ENCODE assay signal across 15 mouse cellular contexts in genomic region chr11:60230512-60230911, GRCm38 (mm10). TPM values are rescaled to one million over a fixed set of nuclear protein-coding genes. Genes with fewer than 3 reads are reported as not detected.
A peak's percentile ranks its signal among the peaks of the same experiment; 100 is the strongest.
DNase-seq lines count a peak whose midpoint lies in the region; ATAC-seq and TF ChIP-seq lines count a peak whose summit lies in the region.
"Had no signal": no experiment of that assay in that cellular context is flagged by ENCODE, and none has a peak within 500 bp of the region (broad histone marks: within the 10 kb centered on the region; RNA-seq: fewer than 3 reads in every experiment).

No protein-coding gene starts in this region.

- H3K9ac ChIP-seq in heart, embryonic 11.5 days (ENCODE audit: low read depth, low read length), result 0 out of 2 replicates have a peak overlapping the region, but pooled peaks have one; percentile 29
- H3K9ac ChIP-seq in heart, embryonic 12.5 days, result no peak overlapping the region
- H3K9ac ChIP-seq in lung, embryonic 14.5 days, result no peak overlapping the region
- peak overlapping the region; percentile 42 for H3K9ac ChIP-seq in intestine, embryonic 16.5 days (ENCODE audit: low read depth, low read length)
- no peak overlapping the region for H3K9ac ChIP-seq in neural tube, embryonic 15.5 days (replicated peaks)
- H3K9ac ChIP-seq: heart, embryonic 13.5 days; hindbrain, embryonic 13.5 days; kidney, embryonic 15.5 days had no signal

- H3K9me3 ChIP-seq in heart, embryonic 11.5 days (replicated peaks; ENCODE audit: control insufficient read depth, low read length), result no peaks in the 10 kb centered on the region
- H3K9me3 ChIP-seq in heart, embryonic 12.5 days (replicated peaks), result no peaks in the 10 kb centered on the region
- no peaks in the 10 kb centered on the region for H3K9me3 ChIP-seq in lung, embryonic 14.5 days (ENCODE audit: low read depth, low read length)
- no peaks in the 10 kb centered on the region for H3K9me3 ChIP-seq in intestine, embryonic 16.5 days (ENCODE audit: control insufficient read depth, low read length)
- no peaks in the 10 kb centered on the region for H3K9me3 ChIP-seq in neural tube, embryonic 15.5 days (replicated peaks)
- H3K9me3 ChIP-seq: heart, embryonic 13.5 days; hindbrain, embryonic 13.5 days; kidney, embryonic 15.5 days had no signal

- no peaks in the 10 kb centered on the region for H3K36me3 ChIP-seq in heart, embryonic 11.5 days (ENCODE audit: control insufficient read depth, insufficient read depth, low read length)
- peaks cover 9% of the 10 kb centered on the region for H3K36me3 ChIP-seq in heart, embryonic 12.5 days
- H3K36me3 ChIP-seq in lung, embryonic 14.5 days (ENCODE audit: insufficient read depth), result 0 out of 2 replicates have a peak, but pooled peaks cover 3% of the 10 kb centered on the region
- H3K36me3 ChIP-seq in intestine, embryonic 16.5 days (ENCODE audit: control insufficient read depth, insufficient read depth, low read length), result no peaks in the 10 kb centered on the region
- H3K36me3 ChIP-seq in neural tube, embryonic 15.5 days, result peaks cover 19% of the 10 kb centered on the region; the same call in 1 of the 2 replicates

- no peak overlapping the region for H3K4me3 ChIP-seq in heart, embryonic 11.5 days (ENCODE audit: low read depth, low read length)
- no peak overlapping the region for H3K4me3 ChIP-seq in heart, embryonic 12.5 days
- no peak overlapping the region for H3K4me3 ChIP-seq in lung, embryonic 14.5 days (ENCODE audit: low read depth, low read length)
- H3K4me3 ChIP-seq in intestine, embryonic 16.5 days (ENCODE audit: low read length), result no peak overlapping the region
- no peak overlapping the region for H3K4me3 ChIP-seq in neural tube, embryonic 15.5 days (replicated peaks)
- H3K4me3 ChIP-seq: heart, embryonic 13.5 days; hindbrain, embryonic 13.5 days; kidney, embryonic 15.5 days had no signal

- H3K4me2 ChIP-seq in heart, embryonic 11.5 days, result no peak overlapping the region
- no peak overlapping the region for H3K4me2 ChIP-seq in heart, embryonic 12.5 days
- no peak overlapping the region for H3K4me2 ChIP-seq in lung, embryonic 14.5 days
- H3K4me2 ChIP-seq in intestine, embryonic 16.5 days (ENCODE audit: low read depth, low read length), result peak overlapping the region; percentile 16; the same call in 1 of the 2 replicates
- no peak overlapping the region for H3K4me2 ChIP-seq in neural tube, embryonic 15.5 days
- H3K4me2 ChIP-seq: heart, embryonic 13.5 days; hindbrain, embryonic 13.5 days; kidney, embryonic 15.5 days had no signal

- 89% methylated on average over 7 of the region's 7 CpGs for WGBS in heart, embryonic 11.5 days (ENCODE audit: insufficient replicate concordance)
- WGBS in heart, embryonic 12.5 days, result 86% methylated on average over 7 of the region's 7 CpGs
- 91% methylated on average over 7 of the region's 7 CpGs for WGBS in lung, embryonic 14.5 days
- 76% methylated on average over 7 of the region's 7 CpGs for whole genome bisulfite sequencing in intestine, embryonic 16.5 days
- WGBS in neural tube, embryonic 15.5 days, result 88% methylated on average over 7 of the region's 7 CpGs

- TF ChIP-seq CTCF in lung, embryonic 14.5 days (IDR thresholded peaks at IDR 0.05; ENCODE audit: low read depth), result no peak

- DNase-seq in lung, embryonic 14.5 days, result no peak
- no peak for DNase-seq in lung, postnatal 10 days
- peak; percentile 69 to 75 for DNase-seq in thymus, postnatal 10 days (ENCODE audit: low spot score in 2 of 2)
- DNase-seq in right cerebral cortex, postnatal 10 days (ENCODE audit: low spot score in 2 of 2), result no peak
- DNase-seq: gastrocnemius, postnatal 25 days; midbrain, embryonic 14.5 days; right cerebral cortex, adult 18-20 months had no signal

- peaks cover 28% of the 10 kb centered on the region for H3K4me1 ChIP-seq in heart, embryonic 11.5 days (ENCODE audit: control insufficient read depth, insufficient read depth, low read length)
- H3K4me1 ChIP-seq in heart, embryonic 12.5 days (replicated peaks), result peaks cover 53% of the 10 kb centered on the region
- H3K4me1 ChIP-seq in lung, embryonic 14.5 days (ENCODE audit: insufficient read depth), result peaks cover 17% of the 10 kb centered on the region
- H3K4me1 ChIP-seq in intestine, embryonic 16.5 days (ENCODE audit: control insufficient read depth, insufficient read depth, low read length), result peaks cover 15% of the 10 kb centered on the region
- H3K4me1 ChIP-seq in neural tube, embryonic 15.5 days, result peaks cover 6% of the 10 kb centered on the region; the same call in 1 of the 2 replicates

- ATAC-seq in heart, embryonic 11.5 days (replicated peaks; ENCODE audit: insufficient number of reproducible peaks, low FRiP score, low TSS enrichment), result no peak
- no peak for ATAC-seq in heart, embryonic 12.5 days (ENCODE audit: insufficient number of reproducible peaks, low FRiP score)
- ATAC-seq in lung, embryonic 14.5 days (ENCODE audit: insufficient read depth), result no peak
- ATAC-seq in intestine, embryonic 16.5 days, result peak; percentile 45
- no peak for ATAC-seq in neural tube, embryonic 15.5 days (ENCODE audit: low FRiP score)

- H3K27me3 ChIP-seq in heart, embryonic 11.5 days (ENCODE audit: control insufficient read depth, insufficient read depth, low read length), result no peaks in the 10 kb centered on the region
- H3K27me3 ChIP-seq in heart, embryonic 12.5 days (replicated peaks), result no peaks in the 10 kb centered on the region
- no peaks in the 10 kb centered on the region for H3K27me3 ChIP-seq in lung, embryonic 14.5 days (ENCODE audit: insufficient read depth, low read length)
- H3K27me3 ChIP-seq in intestine, embryonic 16.5 days (replicated peaks; ENCODE audit: control insufficient read depth, insufficient read depth, low read length), result no peaks in the 10 kb centered on the region
- no peaks in the 10 kb centered on the region for H3K27me3 ChIP-seq in neural tube, embryonic 15.5 days (replicated peaks)
- H3K27me3 ChIP-seq: heart, embryonic 13.5 days; hindbrain, embryonic 13.5 days; kidney, embryonic 15.5 days had no signal

- H3K27ac ChIP-seq in heart, embryonic 11.5 days (ENCODE audit: low read depth, low read length), result no peak overlapping the region
- no peak overlapping the region for H3K27ac ChIP-seq in heart, embryonic 12.5 days (ENCODE audit: poor library complexity, severe bottlenecking)
- H3K27ac ChIP-seq in lung, embryonic 14.5 days (ENCODE audit: low read depth), result peak overlapping the region; percentile 42; the same call in 1 of the 2 replicates
- H3K27ac ChIP-seq in intestine, embryonic 16.5 days (ENCODE audit: low read length), result peak overlapping the region; percentile 79
- no peak overlapping the region for H3K27ac ChIP-seq in neural tube, embryonic 15.5 days (replicated peaks)
- H3K27ac ChIP-seq: heart, embryonic 13.5 days; hindbrain, embryonic 13.5 days; macrophage had no signal

RNA-seq across cellular contexts. Expression of gene Srebf1, which starts 8.1 kb away (rescaled TPM):
- 39.0 and 41.0 TPM in 2 replicates for polyA plus RNA-seq in heart, embryonic 11.5 days (2014; fragmentation: Nextera tagmentation; extraction: Ambion mirVana)
- 39.7 and 41.1 TPM in 2 replicates for polyA plus RNA-seq in heart, embryonic 12.5 days (2016; fragmentation: Nextera tagmentation; extraction: Ambion mirVana)
- polyA plus RNA-seq in lung, embryonic 14.5 days (2014; fragmentation: Nextera tagmentation; extraction: Ambion mirVana), result 73.9 and 77.2 TPM in 2 replicates
- polyA plus RNA-seq in intestine, embryonic 16.5 days (2015; fragmentation: Nextera tagmentation; extraction: Ambion mirVana), result 81.0 and 95.2 TPM in 2 replicates
- 44.2 and 50.0 TPM in 2 replicates for polyA plus RNA-seq in neural tube, embryonic 15.5 days (2015; fragmentation: Nextera tagmentation; extraction: Ambion mirVana)

Comparison
In these comparisons a context has a peak if more than half of its experiments do, and no peak if none do; other contexts are left out.
1. H3K9ac ChIP-seq: peak in heart, embryonic 11.5 days (single experiment) and intestine, embryonic 16.5 days (single experiment); none in heart, embryonic 12.5 days (single experiment), lung, embryonic 14.5 days (single experiment) and neural tube, embryonic 15.5 days (single experiment).
2. H3K27ac ChIP-seq: peak in lung, embryonic 14.5 days (single experiment) and intestine, embryonic 16.5 days (single experiment); none in heart, embryonic 11.5 days (single experiment), heart, embryonic 12.5 days (single experiment) and neural tube, embryonic 15.5 days (single experiment).
3. DNase-seq: peak in thymus, postnatal 10 days (2 of 2); none in lung, embryonic 14.5 days (single experiment), lung, postnatal 10 days (single experiment) and right cerebral cortex, postnatal 10 days (0 of 2).